Mouse (Mus musculus) left cerebral cortex, adult 8-10 months (tissue): ENCODE results near the gene Grik4. TPM values are rescaled to one million over a fixed set of nuclear protein-coding genes. Genes with fewer than 3 reads are reported as not detected.

Experiments
- DNase-seq, 2 experiments: peaks; one replicate each; pipeline ENCODE4 v3.0.0; 2022; ENCODE audit warnings: low spot score in 2 of 2
- total RNA-seq, 4 experiments: library from RNA; stranded (reverse); gene quantifications; 2 replicates each; pipeline ENCODE4 v1.2.4; 2022

Gene Grik4
- total RNA-seq: 10 to 100 TPM; 19.7 to 21.0 (median 20.4) TPM

DNA sequence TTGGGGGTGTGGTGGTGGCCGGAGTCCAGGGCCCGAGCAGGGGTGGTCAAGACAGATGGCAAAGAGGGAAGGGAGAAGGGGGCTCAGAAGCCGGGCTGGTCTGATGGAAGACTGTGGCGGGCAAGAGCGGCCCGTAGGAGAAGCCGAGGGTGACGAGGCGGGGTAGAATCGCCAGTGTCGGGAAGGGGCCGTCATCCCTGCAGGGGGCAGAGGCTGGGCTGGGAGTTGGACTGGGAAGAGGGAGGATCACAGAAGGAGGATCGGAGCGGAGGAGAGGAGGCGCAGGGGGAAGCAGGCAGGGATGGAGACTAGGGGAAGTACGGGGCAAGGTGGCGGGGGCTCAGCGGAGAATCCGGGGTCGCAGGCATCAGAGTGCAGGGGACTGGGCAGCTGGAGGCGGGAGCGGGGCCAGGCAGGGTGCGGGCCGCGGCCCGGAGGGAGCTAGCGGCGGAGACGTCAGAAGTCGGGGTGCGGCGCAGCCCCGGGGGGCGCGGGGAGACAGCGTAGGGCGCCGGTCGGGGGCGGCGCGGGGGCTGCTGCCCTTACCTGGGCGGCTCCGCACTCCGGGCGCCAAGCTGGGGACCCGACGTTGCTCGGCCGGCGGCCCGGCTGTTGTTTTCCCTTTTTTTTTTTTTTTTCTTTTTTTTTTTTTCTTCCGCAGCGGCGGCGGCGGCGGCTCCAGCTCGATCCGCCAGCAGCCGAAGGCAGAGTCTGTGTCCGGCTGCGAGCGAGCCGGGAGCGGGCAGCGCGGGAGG, at the start of gene Grik4:
Grik4 (minus strand) TSS at position 713 of the 755 bp plus-strand sequence.
- no peak for DNase-seq

DNA sequence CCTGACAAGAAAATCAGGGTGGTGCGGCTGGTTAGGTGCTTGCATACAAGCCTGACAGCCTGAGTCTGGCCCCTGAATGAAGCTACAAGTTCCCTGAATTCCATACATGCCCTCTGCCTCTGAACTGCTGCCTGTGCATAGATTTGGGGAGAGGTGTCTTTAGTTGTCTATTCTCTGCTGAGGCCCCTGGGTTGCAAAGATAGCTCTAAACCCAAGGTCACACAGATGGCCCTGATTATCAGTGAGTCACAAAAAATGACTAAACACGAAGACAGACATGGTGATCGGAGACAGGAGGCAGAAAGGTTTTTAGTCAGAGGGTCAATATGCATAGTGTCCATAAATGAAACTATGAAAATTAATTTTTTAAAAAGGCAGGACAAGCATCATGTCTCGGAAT, 49.4 kb upstream of the Grik4 start:
- no peak for DNase-seq

DNA sequence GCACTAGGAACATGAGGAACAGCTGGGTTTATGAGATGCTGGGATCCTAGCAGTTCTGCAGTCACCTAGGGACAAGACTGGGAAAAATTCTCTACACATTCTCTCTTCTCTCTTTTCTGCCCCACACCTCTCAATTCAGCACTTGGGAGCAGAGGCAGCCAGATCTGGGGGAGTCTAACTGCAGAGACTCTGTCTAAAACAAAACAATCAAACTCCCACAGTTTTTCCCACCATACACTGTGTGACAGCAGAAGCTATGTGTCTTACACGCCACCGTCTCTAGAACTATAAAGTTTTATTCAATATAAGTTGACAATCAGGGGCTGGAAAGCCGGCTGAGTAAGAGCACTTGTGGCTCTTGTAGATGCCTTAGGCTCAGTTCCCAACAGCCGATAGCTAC, 43.7 kb upstream of the Grik4 start:
- DNase-seq: peak in 1 of 2 experiments; percentile 26

DNA sequence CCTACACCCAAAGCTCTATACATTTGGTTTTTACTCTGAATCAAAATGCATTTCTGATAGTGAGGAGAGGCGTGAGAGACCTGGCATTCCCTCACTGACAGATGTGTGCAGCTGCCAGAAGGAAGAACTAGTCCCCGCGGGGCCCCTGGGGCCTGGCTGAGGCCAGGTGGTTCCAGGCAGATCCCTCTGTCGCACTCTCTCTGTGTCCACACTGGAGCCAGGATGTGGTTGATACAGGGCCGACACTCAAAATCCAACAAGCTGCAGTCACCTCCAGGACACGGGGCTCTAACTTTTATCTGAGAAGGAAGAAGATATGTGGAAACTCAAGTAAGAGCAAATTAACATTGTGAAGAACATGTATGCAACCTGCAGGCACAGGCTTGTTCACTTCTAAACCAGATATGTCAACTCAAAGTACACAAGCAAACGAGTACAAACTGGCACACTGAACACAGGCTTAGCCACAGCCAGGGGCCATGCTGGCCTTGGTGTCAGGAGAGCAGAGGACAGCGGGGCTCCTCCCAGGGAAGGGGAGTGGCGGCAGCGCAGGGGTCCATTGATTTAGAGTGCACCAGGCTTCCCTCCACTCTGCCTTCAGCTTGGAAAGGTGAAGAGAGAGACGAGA, 24.7 kb upstream of the Grik4 start:
- no peak for DNase-seq

DNA sequence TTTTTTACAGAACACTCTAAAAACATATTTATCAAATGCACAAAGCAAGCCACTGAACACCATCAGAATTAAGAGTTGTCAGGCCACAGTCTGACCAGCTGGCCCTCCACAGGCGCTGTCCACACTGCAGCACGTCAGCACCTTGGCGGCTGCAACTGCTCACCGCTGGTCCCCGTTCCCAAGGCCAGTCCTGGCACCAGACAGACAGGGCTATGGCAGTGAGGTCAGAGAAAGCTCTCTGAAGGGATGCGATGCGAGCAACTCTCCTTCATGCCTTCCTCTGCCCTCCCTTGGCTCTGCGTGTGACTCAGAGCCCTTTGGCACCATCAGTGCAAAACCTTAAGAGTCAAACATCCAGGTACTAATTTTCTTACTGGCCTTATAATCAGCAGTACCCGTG, 23.4 kb upstream of the Grik4 start:
- no peak for DNase-seq

DNA sequence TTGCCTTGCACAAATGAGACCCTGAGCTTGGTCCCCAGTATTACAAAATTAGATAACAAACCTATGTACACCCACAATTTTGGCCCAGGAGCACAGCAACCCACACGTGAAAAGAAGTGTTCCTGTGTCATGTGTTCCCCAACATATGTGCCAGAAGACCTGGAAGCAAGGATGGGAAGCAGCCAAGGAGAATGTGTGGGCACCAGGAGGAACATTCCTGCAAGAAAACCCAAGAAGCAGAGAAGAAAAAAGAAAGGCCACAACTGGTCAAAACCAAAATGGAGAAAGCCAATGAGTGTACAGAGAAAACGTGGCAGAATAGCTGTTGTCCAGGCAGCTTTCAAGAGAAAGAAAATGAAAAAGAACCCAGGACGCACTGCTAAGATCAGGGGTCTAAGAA, 20.5 kb upstream of the Grik4 start:
- peak in 1 of 2 experiments; percentile 57 for DNase-seq

DNA sequence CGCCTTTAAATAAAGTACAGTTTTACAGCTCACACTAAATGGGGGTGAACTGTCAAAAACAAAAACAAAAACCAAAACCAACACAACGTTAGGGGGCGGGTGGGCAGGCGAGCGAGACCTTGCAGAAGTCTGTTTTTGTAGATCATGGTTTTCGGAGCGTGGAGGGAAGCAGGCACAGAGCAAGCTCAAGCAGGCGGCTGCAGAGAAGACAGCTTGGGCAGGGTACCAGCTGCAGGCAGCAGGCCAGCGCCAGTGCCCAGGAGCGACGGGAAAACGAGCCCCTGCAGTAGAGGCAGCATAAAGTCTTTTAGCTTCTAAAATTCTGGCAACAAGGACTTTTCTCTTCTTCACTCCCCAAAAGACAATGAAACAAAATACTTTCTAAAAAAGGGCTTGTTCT, 20.1 kb upstream of the Grik4 start:
- peak in 1 of 2 experiments; percentile 56 for DNase-seq

DNA sequence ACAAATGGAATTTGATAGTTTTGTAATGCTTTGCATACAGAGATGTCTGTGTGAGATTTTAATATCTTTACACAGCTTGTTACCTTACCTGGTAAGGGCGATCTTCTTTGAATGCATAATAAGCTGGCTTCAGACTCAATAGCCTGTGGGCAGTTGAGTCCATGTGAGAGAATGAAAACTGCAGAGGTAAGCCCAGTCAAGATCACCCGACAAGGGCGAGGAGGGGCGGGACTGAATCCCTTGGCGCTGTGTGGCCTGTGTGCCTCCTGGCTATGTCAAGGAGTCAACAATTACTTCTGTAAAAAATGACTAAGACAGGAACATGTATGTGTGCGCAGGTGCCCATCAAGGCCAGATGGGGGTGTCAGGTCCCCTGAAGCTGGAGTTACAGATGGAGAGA, 18.2 kb upstream of the Grik4 start:
- DNase-seq: no peak

DNA sequence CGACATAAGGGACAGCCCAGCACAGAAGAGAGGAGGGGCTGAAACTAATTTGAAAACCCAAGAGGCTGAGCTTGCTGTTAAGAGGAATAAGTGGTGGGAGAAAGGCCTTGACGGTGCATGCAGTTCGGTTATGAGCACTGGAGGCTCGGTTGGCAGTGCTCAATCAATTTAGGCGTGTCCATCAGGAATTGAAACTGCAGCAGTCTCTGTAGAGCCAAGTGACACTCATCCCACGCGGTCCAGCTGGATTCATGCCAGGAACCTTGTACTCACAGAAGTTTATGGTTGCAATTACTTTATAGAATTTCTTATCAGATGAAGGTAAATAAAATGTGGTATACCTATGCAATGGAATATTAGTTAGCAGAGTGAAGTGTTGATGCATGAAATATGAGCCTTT, 14.1 kb upstream of the Grik4 start:
- no peak for DNase-seq

DNA sequence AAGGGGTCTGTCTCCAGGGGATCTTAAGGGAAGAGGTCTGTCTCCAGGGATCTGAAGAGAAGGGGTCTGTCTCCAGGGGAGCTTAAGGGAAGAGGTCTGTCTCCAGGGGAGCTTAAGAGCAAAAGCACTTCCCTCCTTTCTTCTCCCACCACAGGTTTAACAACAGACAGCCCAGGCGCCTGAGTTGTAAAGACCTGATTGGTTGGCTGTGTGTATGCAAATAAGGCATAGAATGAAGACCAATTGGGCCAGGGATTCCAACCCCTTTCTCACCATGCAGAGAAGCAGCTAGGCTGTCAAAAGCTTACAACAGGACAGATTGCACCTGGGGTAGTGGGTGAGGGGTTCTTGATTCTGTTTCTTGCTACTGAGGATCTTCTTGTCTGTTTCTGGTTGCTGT, 4.1 kb upstream of the Grik4 start:
- no peak for DNase-seq

DNA sequence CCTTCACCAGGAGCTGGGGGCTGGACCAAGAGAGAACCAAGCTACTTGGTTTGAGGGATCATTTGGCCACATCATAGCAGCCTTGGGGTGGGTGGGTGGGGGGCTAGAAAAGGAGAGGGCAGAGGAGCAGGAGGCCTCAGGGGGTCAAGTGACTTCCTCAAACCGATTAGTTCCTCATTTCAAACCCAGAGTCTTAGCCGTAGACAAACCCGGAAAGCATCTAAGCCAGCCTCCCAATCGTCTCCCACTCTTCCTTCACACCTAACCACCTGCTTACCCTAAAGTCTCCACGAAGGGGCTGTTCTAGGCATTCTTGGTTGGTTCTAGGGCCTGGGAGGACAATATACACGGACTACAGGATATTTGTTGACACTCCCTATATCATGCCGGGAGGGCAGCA, 881 bp upstream of the Grik4 start:
- no peak for DNase-seq

DNA sequence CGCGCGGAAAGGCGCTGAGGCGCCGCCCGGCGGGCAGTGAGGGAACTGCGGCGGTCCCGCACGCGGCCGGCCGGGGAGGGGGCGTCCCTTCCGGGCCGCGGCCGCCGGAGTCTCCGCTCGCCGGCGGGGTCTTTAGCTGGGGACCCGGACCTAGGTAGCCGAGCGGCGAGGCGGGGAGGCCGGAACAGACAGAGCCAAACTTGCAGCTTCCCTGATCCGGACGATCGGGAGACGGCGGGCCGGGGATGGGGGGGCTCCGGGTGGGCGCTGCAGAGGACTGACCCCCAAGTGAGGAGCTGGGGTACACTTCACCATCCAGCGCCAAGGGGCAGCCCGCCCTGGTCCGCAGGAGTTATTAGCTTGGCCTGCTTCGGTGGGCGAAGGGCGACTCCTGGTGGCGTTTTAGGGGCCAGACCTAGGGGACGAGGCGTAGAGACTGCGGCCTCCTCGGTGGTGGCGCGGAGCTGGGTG, 278 bp upstream of the Grik4 start:
- peak; percentile 66 to 82 for DNase-seq

DNA sequence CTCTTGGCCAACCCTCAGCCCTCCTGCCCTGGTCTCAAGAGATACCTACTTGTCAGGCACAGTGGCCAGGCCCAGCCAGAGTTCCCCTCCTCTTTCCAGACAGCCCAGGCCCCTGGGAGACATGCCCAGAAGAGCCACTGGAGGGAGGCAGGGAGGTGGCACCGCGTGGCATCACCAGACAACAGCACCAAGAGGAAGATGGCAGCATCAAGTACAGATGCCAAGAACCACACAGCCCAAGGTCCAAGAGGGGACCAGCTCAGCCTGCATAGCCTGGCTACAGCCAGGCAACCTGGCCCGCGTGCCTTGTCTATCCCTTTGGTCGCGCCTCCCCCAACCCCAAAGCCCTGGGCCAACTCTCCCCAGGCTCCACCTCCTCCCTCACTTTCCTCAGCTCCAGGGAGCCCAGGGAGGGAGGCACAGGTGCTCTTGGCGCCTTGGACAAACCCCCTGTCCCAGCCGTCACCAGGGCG, 1.2 kb downstream of the Grik4 start:
- DNase-seq: peak; percentile 21 to 41

DNA sequence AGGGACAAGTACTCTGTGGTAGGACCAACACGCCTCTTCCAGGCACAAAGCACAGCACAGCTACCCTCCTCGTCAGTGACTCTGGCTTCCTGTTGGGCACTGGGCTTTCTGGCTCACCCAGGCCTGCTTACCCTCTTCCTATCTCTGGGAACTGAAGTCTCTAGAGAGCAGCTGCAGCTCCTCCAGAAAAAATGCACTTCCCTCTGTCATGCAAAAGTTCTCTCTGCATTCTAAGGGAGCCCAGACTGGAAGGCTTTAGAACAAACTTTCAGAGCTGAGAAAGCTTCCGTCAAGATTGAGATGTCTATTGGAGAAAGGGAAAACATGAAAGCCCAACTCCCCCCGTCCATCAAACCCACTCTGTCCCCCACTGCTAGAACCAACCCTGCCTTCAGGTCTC, 2.1 kb downstream of the Grik4 start:
- DNase-seq: no peak

DNA sequence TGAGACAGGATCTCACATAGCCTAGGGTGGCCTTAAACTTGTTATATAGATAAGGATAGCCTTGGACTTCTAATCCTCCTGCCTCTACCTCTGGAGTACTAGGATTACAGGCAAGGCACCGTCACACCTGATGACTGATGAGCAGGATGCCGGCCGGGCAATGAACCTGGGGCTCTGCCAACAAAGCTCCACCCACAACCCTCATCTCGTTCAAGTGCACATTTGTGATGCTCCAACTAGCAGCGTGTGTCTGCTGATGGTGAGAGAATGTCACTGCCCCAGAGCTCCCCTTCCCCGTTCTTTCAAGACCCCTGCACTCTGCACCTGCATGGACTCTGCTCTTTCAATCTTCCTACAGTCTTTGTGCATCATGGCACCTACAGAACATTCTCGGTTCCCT, 12.1 kb downstream of the Grik4 start:
- no peak for DNase-seq

DNA sequence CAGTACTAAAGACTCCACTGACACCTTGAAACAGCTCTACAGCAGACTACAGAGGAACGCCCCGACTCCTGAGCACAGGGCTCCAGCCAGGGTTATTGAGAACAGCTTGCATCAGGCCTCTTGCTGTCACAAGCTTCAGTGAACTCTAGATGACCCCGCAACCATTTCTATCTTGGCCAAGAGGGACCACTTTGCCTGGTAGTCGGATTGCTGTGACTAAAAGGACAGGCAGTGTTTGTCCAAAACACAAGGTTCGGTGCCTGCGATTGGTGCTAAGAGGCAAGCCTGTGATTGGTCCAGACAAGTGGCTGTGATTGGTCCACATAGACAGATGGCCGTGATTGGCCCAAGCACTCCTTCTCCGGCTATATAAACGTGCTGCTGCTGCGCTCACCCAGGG, 16.8 kb downstream of the Grik4 start:
- DNase-seq: no peak

DNA sequence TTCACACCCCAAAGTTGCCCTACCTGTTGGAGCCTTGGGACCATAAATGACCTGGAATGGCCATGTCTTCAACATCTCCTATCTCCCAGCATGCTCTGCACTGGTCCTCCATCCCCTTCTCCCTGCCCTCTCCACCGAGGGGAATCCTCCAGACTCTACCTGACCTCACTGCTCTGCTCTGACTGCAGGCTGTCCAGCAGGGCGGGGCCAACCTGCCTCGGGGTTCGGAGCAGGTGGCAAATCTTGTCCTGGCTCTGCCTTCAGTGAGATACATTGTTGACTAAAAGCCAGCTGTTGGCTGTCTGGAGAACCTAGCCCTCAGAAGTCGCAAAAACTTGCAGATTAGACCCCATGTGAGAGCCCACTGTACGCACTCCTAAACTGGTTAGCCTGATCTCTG, 17.7 kb downstream of the Grik4 start:
- no peak for DNase-seq

DNA sequence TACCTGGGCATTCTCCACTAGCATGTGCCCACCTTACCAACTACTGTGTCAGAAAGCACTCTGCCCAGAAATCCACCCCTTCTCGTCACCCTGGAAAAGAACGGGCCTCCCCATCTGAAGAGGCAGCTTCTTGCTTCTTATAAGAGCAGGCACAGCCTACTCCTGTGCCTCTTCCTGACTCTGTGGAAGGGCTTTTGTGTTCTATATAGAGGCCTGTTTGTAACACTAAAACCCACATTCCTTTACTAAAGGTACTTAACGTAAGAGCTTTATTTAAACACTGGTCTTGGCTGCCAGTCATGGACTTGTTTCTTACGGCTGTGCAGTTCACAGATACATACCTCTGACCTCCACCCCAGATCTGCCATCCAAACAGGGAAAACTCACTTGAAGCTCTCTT, 22.5 kb downstream of the Grik4 start:
- no peak for DNase-seq

DNA sequence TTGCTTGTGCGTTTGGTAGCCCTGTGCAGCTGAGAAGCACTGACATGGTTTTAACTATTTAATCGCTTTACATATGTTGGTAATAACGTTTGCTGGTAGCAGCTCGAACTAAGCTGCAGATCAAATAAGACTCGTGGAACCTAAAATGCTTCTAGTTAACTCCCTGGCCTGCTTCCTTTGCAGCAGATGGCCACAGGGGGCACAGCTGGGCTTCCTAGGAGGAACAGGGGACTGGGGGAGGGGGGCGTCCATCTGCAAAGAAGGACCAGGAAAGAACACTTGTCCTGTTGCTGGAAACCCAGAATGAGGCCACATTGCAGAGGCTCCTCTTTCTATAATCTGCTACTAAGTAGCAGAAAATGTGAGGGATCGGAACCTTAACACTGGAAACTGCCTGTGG, 24.1 kb downstream of the Grik4 start:
- no peak for DNase-seq

DNA sequence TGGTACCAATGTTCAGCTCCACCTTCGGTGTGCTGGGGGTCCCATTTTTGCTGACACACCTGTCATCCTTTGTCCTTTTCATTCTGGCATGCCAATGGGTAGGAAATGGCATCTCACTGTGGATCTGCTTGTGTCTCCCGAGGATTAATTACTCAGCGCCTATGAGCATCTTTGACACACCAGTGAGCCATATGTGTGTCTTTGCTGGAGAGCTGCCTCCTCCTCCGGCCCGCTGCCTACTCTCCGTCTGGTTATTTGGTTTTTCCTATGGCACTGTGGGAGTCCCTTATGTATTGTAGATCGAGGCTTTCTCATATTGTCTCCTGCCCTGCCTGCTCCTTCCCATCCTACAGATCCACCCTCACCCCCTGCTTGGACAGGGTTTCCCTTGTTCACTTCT, 26.4 kb downstream of the Grik4 start:
- peak in 1 of 2 experiments; percentile 80 for DNase-seq

DNA sequence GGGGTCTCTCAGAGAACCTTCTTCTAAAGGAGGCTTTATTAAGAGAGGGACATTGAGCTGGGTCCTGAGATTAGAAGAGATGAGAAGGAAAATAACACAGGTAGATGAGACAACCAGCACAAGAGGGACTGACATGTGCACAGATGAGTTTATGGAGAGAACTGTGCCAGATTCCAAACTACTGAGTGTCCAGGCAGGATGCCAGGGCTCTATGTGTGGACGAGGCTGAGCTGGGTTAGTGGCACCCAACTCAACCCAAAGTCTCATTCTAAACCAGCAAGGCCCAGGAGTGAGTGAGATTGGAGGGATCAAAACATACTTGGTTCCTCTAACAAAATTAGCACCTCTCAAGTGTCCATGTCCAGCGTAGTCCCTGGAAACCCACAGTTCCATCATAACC, 31.1 kb downstream of the Grik4 start:
- no peak for DNase-seq

DNA sequence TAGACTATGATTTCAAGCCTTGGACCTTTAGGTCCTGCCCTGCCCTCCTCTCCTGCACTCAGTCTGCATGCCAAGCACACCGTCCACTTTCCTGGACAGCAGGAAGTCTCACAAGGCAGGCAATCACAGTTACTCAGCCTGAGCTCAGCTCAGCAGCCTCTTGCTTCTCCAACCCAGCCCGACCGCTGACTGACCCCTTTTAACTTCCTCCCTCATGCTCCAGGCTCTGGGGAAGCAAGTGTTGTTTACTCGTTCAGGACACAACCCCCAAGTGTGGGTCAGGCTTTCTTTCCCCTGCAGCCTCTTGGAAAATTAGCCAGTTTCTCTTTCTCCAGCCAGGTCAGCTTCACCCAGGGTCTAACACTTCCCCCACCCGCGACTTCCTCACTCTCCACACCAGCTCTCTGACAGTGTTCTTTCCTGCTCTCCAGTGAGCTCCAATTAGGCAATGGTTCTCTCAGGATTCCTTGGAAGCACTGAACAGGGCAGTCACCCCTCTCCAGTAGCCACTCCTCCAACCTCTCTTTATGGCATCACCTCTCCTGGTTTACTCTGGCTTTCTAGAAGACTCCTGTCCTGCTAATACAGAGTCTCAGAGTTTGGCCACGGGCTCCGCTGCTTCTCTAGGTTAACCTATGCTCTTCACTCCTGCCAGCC, 35.5 kb downstream of the Grik4 start:
- no peak for DNase-seq
